Mouse (Mus musculus) heart, embryonic 11.5 days (tissue): ENCODE measurements around the gene Caln1. TPM values are rescaled to one million over a fixed set of nuclear protein-coding genes. Genes with fewer than 3 reads are reported as not detected.

ENCODE experiments used
- ATAC-seq: fragments of 200-750 bp; cut with Nextera tagmentation; replicated peaks from 2 replicates; pipeline ENCODE4 v1.8.0; 2017; ENCODE audit warnings: moderate library complexity; ENCODE audit not compliant: insufficient number of reproducible peaks, low FRiP score, low TSS enrichment
- H3K27ac ChIP-seq: fragments of 300-500 bp; sonication (generic); 2 replicates; pipeline ENCODE4 v1.5.1; 2014; ENCODE audit warnings: mild to moderate bottlenecking, low read depth, low read length
- H3K27me3 ChIP-seq: fragments of 300-500 bp; sonication (generic); 2 replicates; pipeline ENCODE4 v1.6.1; 2014; ENCODE audit warnings: mild to moderate bottlenecking, low read length, mixed read lengths; ENCODE audit not compliant: control insufficient read depth, insufficient read depth
- H3K36me3 ChIP-seq: fragments of 300-500 bp; sonication (generic); 2 replicates; pipeline ENCODE4 v1.6.1; 2014; ENCODE audit warnings: mild to moderate bottlenecking, low read length, moderate library complexity, mixed read lengths; ENCODE audit not compliant: control insufficient read depth, insufficient read depth
- H3K4me1 ChIP-seq: fragments of 300-500 bp; sonication (generic); 2 replicates; pipeline ENCODE4 v1.6.1; 2014; ENCODE audit warnings: low read length; ENCODE audit not compliant: control insufficient read depth, insufficient read depth
- H3K4me2 ChIP-seq: fragments of 300-500 bp; sonication (generic); 2 replicates; pipeline ENCODE4 v1.6.1; 2014; ENCODE audit warnings: mild to moderate bottlenecking, moderate library complexity
- H3K4me3 ChIP-seq: fragments of 300-500 bp; sonication (generic); 2 replicates; pipeline ENCODE4 v1.5.1; 2014; ENCODE audit warnings: low read depth, low read length
- H3K9ac ChIP-seq: fragments of 300-500 bp; sonication (generic); 2 replicates; pipeline ENCODE4 v1.6.1; 2014; ENCODE audit warnings: mild to moderate bottlenecking, low read depth, low read length, moderate library complexity
- H3K9me3 ChIP-seq: fragments of 300-500 bp; sonication (generic); replicated peaks from 2 replicates; pipeline ENCODE4 v1.6.1; 2016; ENCODE audit warnings: low read length; ENCODE audit not compliant: control insufficient read depth
- WGBS: fragments of 180-500 bp; shearing (Covaris S2); extraction: QIAGEN DNeasy Blood & Tissue Kit; methylation state at CpG from one replicate; pipeline ENCODE4 v1.1.7; 2014; ENCODE audit not compliant: insufficient replicate concordance; 5-methylcytosine and 5-hydroxymethylcytosine counted together
- polyA plus RNA-seq: library from polyadenylated mRNA; unstranded; fragments of >200 nt; fragmentation: Nextera tagmentation; extraction: Ambion mirVana; gene quantifications from 2 replicates; pipeline ENCODE4 v1.2.1, GENCODE M21; 2014

Gene Caln1
- polyA plus RNA-seq, 1 experiment from 2014 or later: 0.11 TPM

GRCm38 (mm10) chr5:130515395-130515794 lies 146.1 kb downstream of the Caln1 start:
- Histone ChIP-seq H3K4me3 (no peak overlapping the region), H3K27ac (no peak overlapping the region), H3K4me2 (no peak overlapping the region), H3K9me3 (0 out of 2 replicates have a peak, but pooled peaks cover 2% of the 10 kb centered on the region), H3K4me1 (no peaks in the 10 kb centered on the region), H3K9ac (no peak overlapping the region), H3K36me3 (no peaks in the 10 kb centered on the region), H3K27me3 (no peaks in the 10 kb centered on the region)
- ATAC-seq: no peak
- 77% methylated on average over 6 of the region's 6 CpGs for WGBS

- no peaks in the 10 kb centered on the region for H3K4me1 ChIP-seq
- 57% methylated on average over 2 of the region's 2 CpGs for WGBS
- no peak overlapping the region for H3K4me2 ChIP-seq
- no peak for ATAC-seq
- no peak overlapping the region for H3K9ac ChIP-seq
- H3K27ac ChIP-seq: no peak overlapping the region
- H3K36me3 ChIP-seq: no peaks in the 10 kb centered on the region
- H3K4me3 ChIP-seq: no peak overlapping the region
- H3K27me3 ChIP-seq: no peaks in the 10 kb centered on the region
- H3K9me3 ChIP-seq: 0 out of 2 replicates have a peak, but pooled peaks cover 2% of the 10 kb centered on the region
Measured at GRCm38 (mm10) chr5:130520527-130520926, 151.3 kb downstream of the Caln1 start.

- Histone ChIP-seq H3K4me2 (no peak overlapping the region), H3K27ac (no peak overlapping the region), H3K9me3 (no peaks in the 10 kb centered on the region), H3K36me3 (no peaks in the 10 kb centered on the region), H3K4me1 (no peaks in the 10 kb centered on the region), H3K4me3 (no peak overlapping the region), H3K9ac (no peak overlapping the region), H3K27me3 (no peaks in the 10 kb centered on the region)
- WGBS: 77% methylated on average over 2 of the region's 2 CpGs
- no peak for ATAC-seq
Measured at GRCm38 (mm10) chr5:130527416-130527815, 158.2 kb downstream of the Caln1 start.

- Histone ChIP-seq H3K4me1 (no peaks in the 10 kb centered on the region), H3K36me3 (no peaks in the 10 kb centered on the region), H3K27ac (no peak overlapping the region), H3K27me3 (no peaks in the 10 kb centered on the region), H3K9me3 (no peaks in the 10 kb centered on the region), H3K4me3 (no peak overlapping the region), H3K9ac (no peak overlapping the region), H3K4me2 (no peak overlapping the region)
- no peak for ATAC-seq
- 73% methylated on average over 5 of the region's 5 CpGs for WGBS
Measured at GRCm38 (mm10) chr5:130547496-130547895, 178.2 kb downstream of the Caln1 start.

- Histone ChIP-seq H3K9ac (no peak overlapping the region), H3K27ac (no peak overlapping the region), H3K4me3 (no peak overlapping the region), H3K27me3 (no peaks in the 10 kb centered on the region), H3K4me1 (no peaks in the 10 kb centered on the region), H3K9me3 (no peaks in the 10 kb centered on the region), H3K36me3 (no peaks in the 10 kb centered on the region), H3K4me2 (no peak overlapping the region)
- WGBS: 54% methylated on average over 4 of the region's 4 CpGs
- ATAC-seq: no peak
Measured at GRCm38 (mm10) chr5:130553916-130554315, 184.7 kb downstream of the Caln1 start.

- Histone ChIP-seq H3K4me1 (no peaks in the 10 kb centered on the region), H3K9me3 (peaks cover 6% of the 10 kb centered on the region), H3K4me3 (no peak overlapping the region), H3K9ac (no peak overlapping the region), H3K4me2 (no peak overlapping the region), H3K27ac (no peak overlapping the region), H3K27me3 (no peaks in the 10 kb centered on the region), H3K36me3 (no peaks in the 10 kb centered on the region)
- WGBS: 63% methylated on average over 3 of the region's 3 CpGs
- no peak for ATAC-seq
Measured at GRCm38 (mm10) chr5:130563146-130563545, 193.9 kb downstream of the Caln1 start.

- H3K4me1 ChIP-seq: no peaks in the 10 kb centered on the region
- H3K27ac ChIP-seq: no peak overlapping the region
- H3K9me3 ChIP-seq: peaks cover 6% of the 10 kb centered on the region
- H3K36me3 ChIP-seq: no peaks in the 10 kb centered on the region
- no peaks in the 10 kb centered on the region for H3K27me3 ChIP-seq
- ATAC-seq: no peak
- 80% methylated on average over 3 of the region's 3 CpGs for WGBS
- no peak overlapping the region for H3K4me2 ChIP-seq
- H3K9ac ChIP-seq: no peak overlapping the region
- no peak overlapping the region for H3K4me3 ChIP-seq
Measured at GRCm38 (mm10) chr5:130566002-130566401, 196.7 kb downstream of the Caln1 start.

GRCm38 (mm10) chr5:130577581-130577980 lies 208.3 kb downstream of the Caln1 start:
- H3K4me1 ChIP-seq: no peaks in the 10 kb centered on the region
- no peaks in the 10 kb centered on the region for H3K27me3 ChIP-seq
- no peak overlapping the region for H3K4me2 ChIP-seq
- H3K36me3 ChIP-seq: no peaks in the 10 kb centered on the region
- no peak for ATAC-seq
- WGBS: 69% methylated on average over 2 of the region's 2 CpGs
- no peak overlapping the region for H3K9ac ChIP-seq
- no peaks in the 10 kb centered on the region for H3K9me3 ChIP-seq
- no peak overlapping the region for H3K4me3 ChIP-seq
- no peak overlapping the region for H3K27ac ChIP-seq

- 78% methylated on average over 3 of the region's 3 CpGs for whole genome bisulfite sequencing
- no peak overlapping the region for H3K4me2 ChIP-seq
- no peaks in the 10 kb centered on the region for H3K36me3 ChIP-seq
- ATAC-seq: no peak
- no peak overlapping the region for H3K4me3 ChIP-seq
- no peak overlapping the region for H3K27ac ChIP-seq
- H3K27me3 ChIP-seq: no peaks in the 10 kb centered on the region
- 0 out of 2 replicates have a peak, but pooled peaks cover 4% of the 10 kb centered on the region for H3K9me3 ChIP-seq
- no peaks in the 10 kb centered on the region for H3K4me1 ChIP-seq
- H3K9ac ChIP-seq: no peak overlapping the region
Measured at GRCm38 (mm10) chr5:130584042-130584441, 214.8 kb downstream of the Caln1 start.
